In genomic region chr7:79130385-79130784, GRCm38 (mm10) we compare ENCODE assay signal across 9 mouse cellular contexts. TPM values are rescaled to one million over a fixed set of nuclear protein-coding genes. Genes with fewer than 3 reads are reported as not detected.
A peak's percentile ranks its signal among the peaks of the same experiment; 100 is the strongest.
DNase-seq lines count a peak whose midpoint lies in the region; ATAC-seq and TF ChIP-seq lines count a peak whose summit lies in the region.
"Had no signal": no experiment of that assay in that cellular context is flagged by ENCODE, and none has a peak within 500 bp of the region (broad histone marks: within the 10 kb centered on the region; RNA-seq: fewer than 3 reads in every experiment).

No protein-coding gene starts in this region.

- no peak for TF ChIP-seq CTCF in kidney, adult 2 months (conservative IDR thresholded peaks at IDR 0.05; ENCODE audit: insufficient read depth, insufficient read length, low read depth, low read length)

- H3K4me3 ChIP-seq in kidney, adult 2 months (ENCODE audit: insufficient read depth, low read depth, low read length) = peak overlapping the region; percentile 5; the same call in 1 of the 2 replicates
- peak overlapping the region; percentile 40 for H3K4me3 ChIP-seq in forebrain, embryonic 10.5 days
- peak overlapping the region; percentile 30 for H3K4me3 ChIP-seq in intestine, embryonic 15.5 days (replicated peaks)
- peak overlapping the region; percentile 22 for H3K4me3 ChIP-seq in midbrain, embryonic 16.5 days (ENCODE audit: low read depth, low read length)

- no peaks in the 10 kb centered on the region for H3K4me1 ChIP-seq in kidney, adult 2 months (ENCODE audit: control insufficient read depth, insufficient read depth, low read length)
- H3K4me1 ChIP-seq in forebrain, embryonic 10.5 days = peaks cover 36% of the 10 kb centered on the region
- H3K4me1 ChIP-seq in intestine, embryonic 15.5 days (replicated peaks) = peaks cover 13% of the 10 kb centered on the region
- H3K4me1 ChIP-seq in midbrain, embryonic 16.5 days (ENCODE audit: control insufficient read depth, insufficient read depth, low read length) = peaks cover 9% of the 10 kb centered on the region

- no peaks in the 10 kb centered on the region for H3K9me3 ChIP-seq in forebrain, embryonic 10.5 days
- H3K9me3 ChIP-seq in intestine, embryonic 15.5 days = no peaks in the 10 kb centered on the region
- no peaks in the 10 kb centered on the region for H3K9me3 ChIP-seq in midbrain, embryonic 16.5 days (replicated peaks; ENCODE audit: control insufficient read depth, low read length, poor library complexity, severe bottlenecking)
- H3K9me3 ChIP-seq: G1E had no signal

- H3K9ac ChIP-seq in intestine, embryonic 15.5 days = peak overlapping the region; percentile 36
- H3K9ac ChIP-seq in midbrain, embryonic 16.5 days (ENCODE audit: low read depth, low read length) = peak overlapping the region; percentile 15; the same call in 1 of the 2 replicates

- intact Hi-C loops in left cerebral cortex, postnatal 36 days (cut with DNase I) = no loop called here

- no peak overlapping the region for H3K27ac ChIP-seq in kidney, adult 2 months (ENCODE audit: insufficient read depth, low read depth, low read length)
- H3K27ac ChIP-seq in forebrain, embryonic 10.5 days = peak overlapping the region; percentile 67
- no peak overlapping the region for H3K27ac ChIP-seq in intestine, embryonic 15.5 days
- no peak overlapping the region for H3K27ac ChIP-seq in midbrain, embryonic 16.5 days (ENCODE audit: low read length)

- DNase-seq in kidney, adult 2 months = no peak
- no peak for DNase-seq in kidney, postnatal 36 days
- DNase-seq in forebrain, embryonic 10.5 days (ENCODE audit: extremely low spot score, low spot score) = no peak
- no peak for DNase-seq in cerebellum, adult 11-12 months
- no peak for DNase-seq in cerebellum, adult 9-11 months
- DNase-seq in left cerebral cortex, postnatal 36 days (ENCODE audit: low spot score in 2 of 2) = no peak

- ATAC-seq in intestine, embryonic 15.5 days = 0 out of 2 replicates have a peak, but pooled peaks have one; percentile 16
- peak; percentile 41; the same call in 1 of the 2 replicates for ATAC-seq in midbrain, embryonic 16.5 days

- no peaks in the 10 kb centered on the region for H3K36me3 ChIP-seq in kidney, adult 2 months (ENCODE audit: control insufficient read depth, insufficient read depth, low read length)
- H3K36me3 ChIP-seq in forebrain, embryonic 10.5 days (replicated peaks) = peaks cover 16% of the 10 kb centered on the region
- peaks cover 4% of the 10 kb centered on the region; the same call in 1 of the 2 replicates for H3K36me3 ChIP-seq in intestine, embryonic 15.5 days
- H3K36me3 ChIP-seq in midbrain, embryonic 16.5 days (ENCODE audit: control insufficient read depth, insufficient read depth, low read length) = no peaks in the 10 kb centered on the region
- H3K36me3 ChIP-seq: G1E had no signal

- no peaks in the 10 kb centered on the region for H3K27me3 ChIP-seq in kidney, adult 2 months (replicated peaks; ENCODE audit: control insufficient read depth, insufficient read depth, low read length)
- H3K27me3 ChIP-seq in forebrain, embryonic 10.5 days (ENCODE audit: poor library complexity, severe bottlenecking) = peaks cover 44% of the 10 kb centered on the region
- H3K27me3 ChIP-seq in intestine, embryonic 15.5 days (replicated peaks) = 0 out of 2 replicates have a peak, but pooled peaks cover 4% of the 10 kb centered on the region
- peaks cover 6% of the 10 kb centered on the region; the same call in 1 of the 2 replicates for H3K27me3 ChIP-seq in midbrain, embryonic 16.5 days (ENCODE audit: control insufficient read depth, insufficient read depth, low read depth, low read length)

- H3K4me2 ChIP-seq in intestine, embryonic 15.5 days (replicated peaks) = peak overlapping the region; percentile 61
- H3K4me2 ChIP-seq in midbrain, embryonic 16.5 days (ENCODE audit: low read length) = peak overlapping the region; percentile 44

- no peak for TF ChIP-seq POLR2A in kidney, adult 2 months (IDR thresholded peaks at IDR 0.05; ENCODE audit: low read depth, low read length)

- WGBS in kidney, adult 2 months = 17% methylated on average over 13 of the region's 13 CpGs
- 13% methylated on average over 13 of the region's 13 CpGs for WGBS in forebrain, embryonic 10.5 days
- WGBS in intestine, embryonic 15.5 days = 17% methylated on average over 13 of the region's 13 CpGs
- 18% methylated on average over 13 of the region's 13 CpGs for WGBS in midbrain, embryonic 16.5 days

RNA-seq across cellular contexts. Expression of gene Hapln3, which starts 0.4 kb away (rescaled TPM):
- polyA plus RNA-seq in kidney, adult 2 months (2012; rRNA removed) = 1.6 and 3.1 TPM in 2 replicates
- polyA plus RNA-seq in forebrain, embryonic 10.5 days (2016; fragmentation: Nextera tagmentation; extraction: Ambion mirVana) = 2.1 and 3.6 TPM in 2 replicates
- polyA plus RNA-seq in intestine, embryonic 15.5 days (2015; fragmentation: Nextera tagmentation; extraction: Ambion mirVana) = 2.1 and 2.6 TPM in 2 replicates
- polyA plus RNA-seq in midbrain, embryonic 16.5 days (2015; fragmentation: Nextera tagmentation; extraction: Ambion mirVana) = 1.3 and 2.3 TPM in 2 replicates
- 1 to 10 TPM; 1.2 to 3.2 TPM for total RNA-seq in left cerebral cortex, postnatal 36 days (2021)
- polyA plus RNA-seq: G1E had no signal

RNA-seq across cellular contexts. Expression of gene Mfge8, which starts 18.5 kb away (rescaled TPM):
- polyA plus RNA-seq in kidney, adult 2 months (2012; rRNA removed) = 177 and 191 TPM in 2 replicates
- 82.4 and 86.6 TPM in 2 replicates for polyA plus RNA-seq in forebrain, embryonic 10.5 days (2016; fragmentation: Nextera tagmentation; extraction: Ambion mirVana)
- 172 and 174 TPM in 2 replicates for polyA plus RNA-seq in intestine, embryonic 15.5 days (2015; fragmentation: Nextera tagmentation; extraction: Ambion mirVana)
- 132 and 236 TPM in 2 replicates for polyA plus RNA-seq in midbrain, embryonic 16.5 days (2015; fragmentation: Nextera tagmentation; extraction: Ambion mirVana)
- total RNA-seq in left cerebral cortex, postnatal 36 days (2021) = 100 to 1,000 TPM; 185 to 203 TPM
